Mouse (Mus musculus) hindbrain, embryonic 11.5 days (tissue): Measurements from ENCODE around the gene Hnrnpa1. TPM values are rescaled to one million over a fixed set of nuclear protein-coding genes. Genes with fewer than 3 reads are reported as not detected.

Experiments
- ATAC-seq: fragments of 200-750 bp; cut with Nextera tagmentation; 2 replicates; pipeline ENCODE4 v1.8.0; 2017; ENCODE audit warnings: mild to moderate bottlenecking, moderate TSS enrichment, moderate library complexity; ENCODE audit not compliant: low FRiP score
- DNase-seq: peaks from one replicate; pipeline ENCODE4 v3.0.0-alpha.2; 2015; ENCODE audit warnings: low spot score
- H3K27ac ChIP-seq: fragments of 300-500 bp; sonication (generic); 2 replicates; pipeline ENCODE4 v1.5.1; 2014; ENCODE audit warnings: mild to moderate bottlenecking, low read depth, low read length
- H3K27me3 ChIP-seq: fragments of 300-500 bp; sonication (generic); 2 replicates; pipeline ENCODE4 v1.6.1; 2014; ENCODE audit warnings: mild to moderate bottlenecking, low read length, moderate library complexity, mixed read lengths; ENCODE audit not compliant: control insufficient read depth, insufficient read depth
- H3K36me3 ChIP-seq: fragments of 300-500 bp; sonication (generic); 2 replicates; pipeline ENCODE4 v1.6.1; 2014; ENCODE audit warnings: mild to moderate bottlenecking, low read length, moderate library complexity, mixed read lengths; ENCODE audit not compliant: control insufficient read depth, insufficient read depth
- H3K4me1 ChIP-seq: fragments of 300-500 bp; sonication (generic); replicated peaks from 2 replicates; pipeline ENCODE4 v1.6.1; 2014; ENCODE audit warnings: low read length, mixed read lengths; ENCODE audit not compliant: control insufficient read depth, insufficient read depth
- H3K4me2 ChIP-seq: fragments of 300-500 bp; sonication (generic); replicated peaks from 2 replicates; pipeline ENCODE4 v1.6.1; 2014; ENCODE audit warnings: mild to moderate bottlenecking, low read depth, low read length
- H3K4me3 ChIP-seq: fragments of 300-500 bp; sonication (generic); 2 replicates; pipeline ENCODE4 v1.5.1; 2014; ENCODE audit warnings: low read depth, low read length
- H3K9ac ChIP-seq: fragments of 300-500 bp; sonication (generic); 2 replicates; pipeline ENCODE4 v1.6.1; 2014; ENCODE audit warnings: low read depth, low read length
- H3K9me3 ChIP-seq: fragments of 300-500 bp; sonication (generic); 2 replicates; pipeline ENCODE4 v1.6.1; 2016; ENCODE audit warnings: low read length; ENCODE audit not compliant: control insufficient read depth
- WGBS: fragments of 180-500 bp; shearing (Covaris S2); extraction: QIAGEN DNeasy Blood & Tissue Kit; methylation state at CpG from one replicate; pipeline ENCODE4 v1.1.7; 2014; 5-methylcytosine and 5-hydroxymethylcytosine counted together
- polyA plus RNA-seq: library from polyadenylated mRNA; unstranded; fragments of >200 nt; fragmentation: Nextera tagmentation; extraction: Ambion mirVana; gene quantifications from 2 replicates; pipeline ENCODE4 v1.2.1, GENCODE M21; 2014

The Hnrnpa1 gene
- polyA plus RNA-seq = 1,309 and 1,311 TPM in 2 replicates

DNA sequence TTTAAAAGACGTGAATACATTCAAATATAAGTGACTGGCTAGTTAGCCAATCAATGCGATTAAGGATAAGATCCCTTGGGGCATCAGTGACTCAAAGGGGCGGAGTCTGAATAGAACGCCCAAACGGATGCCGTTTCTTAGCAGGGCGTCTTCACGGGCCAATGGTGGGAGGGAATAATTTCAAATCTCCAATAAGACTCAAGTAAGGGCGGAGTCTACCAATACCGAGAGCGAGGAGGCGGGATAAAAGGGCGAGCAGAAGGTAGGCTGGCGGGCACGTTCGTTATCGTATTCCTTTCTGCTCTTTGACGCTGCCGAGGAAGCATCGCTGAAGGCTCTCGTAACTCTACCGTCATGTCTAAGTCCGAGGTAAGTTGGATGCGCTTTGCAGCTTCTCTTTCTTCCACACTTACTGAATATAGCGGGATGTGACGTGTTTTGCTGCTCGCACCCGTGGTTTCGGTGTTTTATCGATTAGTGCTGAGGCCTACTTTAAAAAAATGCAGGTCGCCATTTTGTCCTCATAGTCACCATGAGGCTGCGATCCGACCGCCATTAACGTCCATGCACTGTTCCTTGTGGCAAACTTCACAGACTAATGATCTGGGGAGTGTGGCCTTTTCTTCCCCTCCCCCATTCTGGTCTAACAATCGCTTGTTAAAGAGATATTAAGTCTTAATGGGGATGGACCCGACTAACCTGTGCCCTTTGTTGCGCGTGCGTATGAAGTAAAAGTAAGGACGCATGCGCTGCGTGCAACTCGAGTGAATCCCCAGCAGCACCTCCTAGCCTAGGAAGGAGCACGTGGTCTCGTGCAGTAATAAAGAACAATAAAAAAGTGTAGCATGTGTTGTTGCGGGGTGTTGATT lies at the start of gene Hnrnpa1:
Gene Hnrnpa1 (plus strand): TSS at position 273 of the 869 bp plus-strand sequence.
- Histone ChIP-seq H3K9me3 (no peaks in the 10 kb centered on the region), H3K4me1 (peaks cover 7% of the 10 kb centered on the region; the same call in 1 of the 2 replicates), H3K27me3 (no peaks in the 10 kb centered on the region), H3K36me3 (peaks cover 16% of the 10 kb centered on the region), H3K9ac (peak within 1 kb of the TSS; percentile 66), H3K27ac (peak within 1 kb of the TSS; percentile 89), H3K4me3 (peak within 1 kb of the TSS; percentile 46), H3K4me2 (peak within 1 kb of the TSS; percentile 74)
- under 1% methylated on average over 47 of the region's 47 CpGs for WGBS
- ATAC-seq (peak; percentile 92), DNase-seq (peak; percentile 94)

DNA sequence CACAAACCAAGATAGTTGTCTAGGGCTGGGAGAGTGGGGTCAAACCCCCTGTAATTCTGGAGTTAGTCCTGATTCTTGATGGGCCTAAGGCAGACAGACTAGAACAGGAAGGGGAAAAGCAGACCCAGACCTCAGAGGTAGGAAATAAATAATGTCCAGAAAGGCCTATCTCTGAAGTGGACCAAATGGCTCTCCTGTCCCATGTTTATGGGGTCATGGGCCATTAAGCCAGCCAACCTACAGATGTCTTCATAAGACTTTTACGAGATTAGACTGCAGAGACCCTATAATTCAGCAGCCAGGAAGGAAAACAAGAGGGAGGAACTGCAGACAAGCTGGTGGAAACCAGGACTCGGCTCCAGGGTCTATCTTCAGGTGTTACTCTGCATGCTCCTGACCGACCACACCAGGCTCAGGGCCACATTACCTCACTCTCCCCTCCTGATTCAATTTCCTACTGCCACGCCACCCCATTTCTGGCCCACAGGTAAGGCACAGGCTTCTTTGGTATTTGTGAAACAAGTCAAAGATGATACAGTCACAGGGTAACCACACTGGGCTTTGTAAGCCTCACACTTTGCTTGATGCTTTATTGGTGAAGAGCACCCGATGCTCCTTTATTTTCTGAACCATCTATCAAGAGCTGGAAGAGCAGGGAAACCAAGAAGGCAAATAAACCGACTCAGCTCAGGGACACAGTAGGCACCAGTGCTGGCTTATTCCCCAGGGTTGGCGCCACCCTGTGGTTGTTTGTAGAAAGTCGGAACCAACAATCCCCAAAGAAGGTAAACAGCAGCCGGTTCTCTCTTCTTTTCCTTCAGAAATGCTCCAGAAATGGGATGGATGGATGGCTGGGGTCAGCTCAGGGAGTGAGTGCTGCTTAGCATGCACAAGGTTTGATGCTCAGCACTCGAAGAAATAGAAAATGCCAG lies 49.4 kb upstream of the Hnrnpa1 start:
- no peak overlapping the region for H3K27ac ChIP-seq
- 0 out of 2 replicates have a peak, but pooled peaks cover 5% of the 10 kb centered on the region for H3K36me3 ChIP-seq
- no peak overlapping the region for H3K4me3 ChIP-seq
- no peak overlapping the region for H3K9ac ChIP-seq
- no peaks in the 10 kb centered on the region for H3K4me1 ChIP-seq
- WGBS = 67% methylated on average over 10 of the region's 10 CpGs
- ATAC-seq (no peak), DNase-seq (peak; percentile 69)
- no peaks in the 10 kb centered on the region for H3K9me3 ChIP-seq
- H3K27me3 ChIP-seq = no peaks in the 10 kb centered on the region
- H3K4me2 ChIP-seq = no peak overlapping the region

DNA sequence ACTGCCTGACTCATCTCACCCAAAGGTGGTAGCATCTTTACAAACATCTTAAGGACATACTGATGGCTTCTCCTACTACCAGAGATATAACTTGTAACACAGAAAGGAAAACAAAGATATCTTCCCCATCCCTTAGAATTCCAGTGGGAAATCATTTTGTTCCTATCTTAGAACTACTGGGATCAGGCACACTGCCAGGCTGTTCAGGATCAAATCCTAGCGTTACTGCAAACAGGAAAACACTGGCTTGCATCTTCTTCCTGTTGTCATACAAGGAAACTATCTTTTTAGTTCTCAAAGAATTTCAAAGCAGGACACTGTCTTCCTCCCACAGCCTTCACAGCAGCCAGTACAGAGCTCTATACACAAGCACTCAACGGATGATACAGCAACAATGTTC lies 46.6 kb upstream of the Hnrnpa1 start:
- ATAC-seq (no peak), DNase-seq (no peak)
- H3K9me3 ChIP-seq = no peaks in the 10 kb centered on the region
- 89% methylated on average over 2 of the region's 2 CpGs for WGBS
- H3K4me3 ChIP-seq = no peak overlapping the region
- no peak overlapping the region for H3K9ac ChIP-seq
- no peak overlapping the region for H3K4me2 ChIP-seq
- H3K27me3 ChIP-seq = no peaks in the 10 kb centered on the region
- no peak overlapping the region for H3K27ac ChIP-seq
- H3K4me1 ChIP-seq = no peaks in the 10 kb centered on the region
- peaks cover 10% of the 10 kb centered on the region; the same call in 1 of the 2 replicates for H3K36me3 ChIP-seq

DNA sequence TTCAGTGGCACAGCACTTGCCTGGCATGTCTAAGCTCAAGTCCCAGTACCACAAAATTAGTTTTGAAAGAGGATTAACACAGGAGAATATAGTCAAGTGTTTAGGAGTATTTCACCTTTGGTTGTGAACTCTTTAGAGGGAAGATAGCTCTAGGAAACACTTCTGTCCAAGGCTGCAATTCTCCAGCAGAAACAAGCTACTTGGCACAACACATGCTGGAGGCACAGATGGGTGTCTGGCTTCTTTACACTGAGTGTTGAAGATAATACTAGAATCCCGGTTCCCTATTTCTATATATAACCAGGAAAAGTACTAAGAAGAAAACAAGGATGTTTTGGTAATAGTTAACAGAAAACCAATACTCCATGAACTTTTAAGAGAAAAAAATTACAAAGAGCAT lies 43.4 kb upstream of the Hnrnpa1 start:
- Histone ChIP-seq H3K4me3 (no peak overlapping the region), H3K27ac (no peak overlapping the region), H3K9me3 (no peaks in the 10 kb centered on the region), H3K36me3 (peaks cover 18% of the 10 kb centered on the region), H3K9ac (no peak overlapping the region), H3K4me1 (no peaks in the 10 kb centered on the region), H3K27me3 (no peaks in the 10 kb centered on the region), H3K4me2 (no peak overlapping the region)
- DNase-seq (no peak), ATAC-seq (no peak)
- WGBS = 97% methylated on average over 1 of the region's 1 CpGs

DNA sequence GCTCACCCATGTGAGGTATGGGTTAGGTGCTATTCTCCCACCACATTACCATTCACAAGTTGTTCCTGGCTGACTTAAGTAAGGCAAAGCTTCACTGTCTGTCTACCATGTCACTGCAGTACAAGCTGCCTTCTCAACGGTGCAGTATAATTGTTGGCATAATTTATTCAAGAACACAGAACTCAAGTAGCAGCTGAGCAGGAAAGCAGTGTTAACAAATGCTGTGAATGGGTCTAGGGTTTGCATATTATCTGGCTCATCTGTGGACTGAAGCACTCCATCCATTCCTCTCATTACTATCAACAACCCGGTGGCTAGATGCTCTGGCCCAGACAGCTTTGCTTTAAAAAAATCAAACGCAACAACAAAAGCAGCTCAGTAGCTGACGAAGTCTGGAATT lies 42.4 kb upstream of the Hnrnpa1 start:
- Histone ChIP-seq H3K9me3 (no peaks in the 10 kb centered on the region), H3K9ac (no peak overlapping the region), H3K27me3 (no peaks in the 10 kb centered on the region), H3K4me1 (no peaks in the 10 kb centered on the region), H3K27ac (no peak overlapping the region), H3K4me2 (no peak overlapping the region), H3K4me3 (no peak overlapping the region), H3K36me3 (peaks cover 18% of the 10 kb centered on the region)
- WGBS = 94% methylated on average over 4 of the region's 4 CpGs
- no peak for DNase-seq
- ATAC-seq = no peak

DNA sequence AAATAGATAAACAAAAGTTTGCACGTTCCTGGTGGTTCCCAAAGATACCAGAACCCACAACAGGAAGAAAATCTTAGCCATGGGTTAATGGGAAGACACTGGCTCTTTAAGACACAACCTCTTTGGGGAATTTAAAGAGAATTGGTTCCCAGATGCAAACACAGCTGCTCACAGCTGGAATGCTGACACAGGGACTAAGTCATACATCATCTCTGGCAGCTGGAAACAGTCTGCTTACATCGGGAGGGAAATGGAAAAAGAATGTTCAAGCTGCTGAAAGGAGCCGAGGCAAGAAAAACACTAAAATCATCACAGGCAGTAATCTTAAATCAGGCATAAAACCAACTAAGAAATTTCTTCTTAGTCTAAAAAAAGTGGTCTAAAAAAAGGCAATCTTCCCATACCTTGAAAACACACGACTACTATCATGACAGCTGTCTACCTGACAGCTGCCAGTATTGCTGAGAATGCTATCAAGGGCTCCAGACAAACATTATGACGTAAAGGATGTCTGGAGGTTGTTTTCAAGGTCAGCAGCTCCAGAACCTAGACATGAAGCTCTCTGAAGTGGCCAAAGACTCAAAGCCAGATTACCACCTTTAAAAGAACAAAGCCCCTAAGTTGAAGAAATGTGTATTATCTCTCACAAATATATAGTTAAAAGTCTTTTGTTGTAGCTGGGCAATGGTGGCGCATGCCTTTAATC lies 38.0 kb upstream of the Hnrnpa1 start:
- Histone ChIP-seq H3K27ac (no peak overlapping the region), H3K9ac (no peak overlapping the region), H3K4me1 (no peaks in the 10 kb centered on the region), H3K27me3 (no peaks in the 10 kb centered on the region), H3K4me2 (no peak overlapping the region), H3K9me3 (no peaks in the 10 kb centered on the region), H3K4me3 (no peak overlapping the region), H3K36me3 (peaks cover 15% of the 10 kb centered on the region)
- ATAC-seq (no peak), DNase-seq (peak; percentile 29)
- WGBS = 62% methylated on average over 6 of the region's 6 CpGs

DNA sequence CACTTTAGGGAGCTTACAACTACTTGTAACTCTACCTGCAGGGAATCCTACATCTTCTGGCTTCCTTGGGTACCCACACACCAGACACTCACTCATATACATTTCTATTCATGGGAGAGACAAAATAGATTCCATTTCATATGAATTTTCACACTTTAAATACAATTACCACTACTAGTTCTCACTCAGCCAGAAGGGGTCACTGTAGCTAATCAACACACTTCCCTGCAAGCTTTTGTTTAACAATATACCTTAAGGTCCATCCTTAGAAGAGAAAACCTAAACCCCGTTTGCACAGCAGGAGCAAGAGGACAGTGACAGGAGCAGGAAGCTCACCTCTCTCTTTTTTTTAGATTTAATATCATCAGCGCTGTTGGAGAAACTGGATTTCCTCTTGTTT lies 35.1 kb upstream of the Hnrnpa1 start:
- H3K9me3 ChIP-seq = no peaks in the 10 kb centered on the region
- H3K4me3 ChIP-seq = no peak overlapping the region
- H3K27me3 ChIP-seq = no peaks in the 10 kb centered on the region
- H3K4me1 ChIP-seq = no peaks in the 10 kb centered on the region
- peaks cover 8% of the 10 kb centered on the region; the same call in 1 of the 2 replicates for H3K36me3 ChIP-seq
- DNase-seq (no peak), ATAC-seq (no peak)
- H3K4me2 ChIP-seq = no peak overlapping the region
- no peak overlapping the region for H3K27ac ChIP-seq
- H3K9ac ChIP-seq = no peak overlapping the region
- WGBS = 69% methylated on average over 2 of the region's 2 CpGs

DNA sequence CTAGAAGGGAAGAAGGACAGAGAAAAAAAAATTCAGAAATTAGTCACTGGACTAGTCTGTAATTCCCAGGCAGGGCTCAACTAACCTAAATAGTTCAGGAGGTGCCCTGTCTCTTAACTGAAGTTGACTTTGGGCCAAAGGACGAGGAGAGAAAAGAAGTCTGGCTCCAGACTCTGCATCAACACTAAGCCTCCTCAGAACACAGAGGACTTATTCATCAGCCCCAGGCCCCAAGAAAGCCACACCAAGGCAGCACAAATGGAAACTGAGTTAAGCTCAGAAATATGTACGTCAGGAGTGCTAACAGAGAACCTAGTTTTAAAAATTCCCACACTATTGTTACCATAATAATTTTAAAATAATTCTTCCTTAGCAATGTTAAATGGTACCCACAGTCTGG lies 26.1 kb upstream of the Hnrnpa1 start:
- H3K27ac ChIP-seq = peak overlapping the region; percentile 32
- peak overlapping the region; percentile 15 for H3K4me2 ChIP-seq
- H3K9me3 ChIP-seq = no peaks in the 10 kb centered on the region
- H3K4me3 ChIP-seq = peak overlapping the region; percentile 15; the same call in 1 of the 2 replicates
- H3K27me3 ChIP-seq = no peaks in the 10 kb centered on the region
- H3K4me1 ChIP-seq = peaks cover 8% of the 10 kb centered on the region
- DNase-seq (peak; percentile 27), ATAC-seq (no peak)
- peak overlapping the region; percentile 5; the same call in 1 of the 2 replicates for H3K9ac ChIP-seq
- WGBS = 39% methylated on average over 2 of the region's 2 CpGs
- H3K36me3 ChIP-seq = 0 out of 2 replicates have a peak, but pooled peaks cover 9% of the 10 kb centered on the region
